Mouse (Mus musculus) MEL (cell line): ENCODE measurements at regions not wholly inside any gene's neighbourhood (a gene's known extent, or its start where the extent isn't known, plus 50 kb on each side); places are given as distances from the start of the nearest gene placed in this dataset.

Experiments
- DNase-seq: peaks from one replicate; pipeline ENCODE4 v3.0.0; 2011; ENCODE audit warnings: low read depth, low spot score
- H3K27ac ChIP-seq: 2 replicates; pipeline ENCODE4 v1.5.1; 2012; ENCODE audit warnings: low read depth, mild to moderate bottlenecking, control low read depth, low read length, moderate library complexity; ENCODE audit not compliant: control insufficient read depth
- H3K27me3 ChIP-seq, 2 experiments: fragments of 150-350 bp in 1 of 2; sonication (generic) in 1 of 2; 2 replicates each; pipeline ENCODE4 v1.6.1; 2012; ENCODE audit warnings: low read length in 2 of 2, mild to moderate bottlenecking in 2 of 2, improper control_type of control experiment in 1 of 2, moderate library complexity in 1 of 2; ENCODE audit not compliant: insufficient read depth in 2 of 2, control insufficient read depth in 1 of 2
- H3K36me3 ChIP-seq, 2 experiments: 2 replicates each; pipeline ENCODE4 v1.6.1; 2012 to 2014; ENCODE audit warnings: low read length in 2 of 2, improper control_type of control experiment in 1 of 2, inconsistent platforms in 1 of 2, mild to moderate bottlenecking in 1 of 2; ENCODE audit not compliant: insufficient read depth in 2 of 2, control insufficient read depth in 1 of 2
- H3K4me1 ChIP-seq, 2 experiments: fragments of 150-350 bp in 1 of 2; sonication (generic) in 1 of 2; 2 replicates each; pipeline ENCODE4 v1.6.1; 2012; ENCODE audit warnings: low read length in 2 of 2, improper control_type of control experiment in 1 of 2, mild to moderate bottlenecking in 1 of 2; ENCODE audit not compliant: insufficient read depth in 2 of 2, control insufficient read depth in 1 of 2
- H3K4me3 ChIP-seq, 2 experiments: fragments of 150-350 bp in 1 of 2; sonication (generic) in 1 of 2; 2 replicates each; pipeline ENCODE4 v1.5.1; 2012; ENCODE audit warnings: low read depth in 2 of 2, low read length in 2 of 2, mild to moderate bottlenecking in 2 of 2, moderate library complexity in 2 of 2, control low read depth in 1 of 2, improper control_type of control experiment in 1 of 2; ENCODE audit not compliant: control insufficient read depth in 1 of 2, insufficient read depth in 1 of 2
- H3K79me2 ChIP-seq: 2 replicates; pipeline ENCODE4 v1.6.1; 2012; ENCODE audit warnings: mild to moderate bottlenecking, low read length, moderate library complexity; ENCODE audit not compliant: control insufficient read depth, poor library complexity, insufficient read depth
- H3K9ac ChIP-seq: 2 replicates; pipeline ENCODE4 v1.6.1; 2012; ENCODE audit warnings: low read depth, mild to moderate bottlenecking, control low read depth, low read length, moderate library complexity; ENCODE audit not compliant: control insufficient read depth, poor library complexity, severe bottlenecking
- H3K9me3 ChIP-seq: fragments of 150-350 bp; sonication (generic); replicated peaks from 2 replicates; pipeline ENCODE4 v1.6.1; 2012; ENCODE audit warnings: mild to moderate bottlenecking, low read length, improper control_type of control experiment, moderate library complexity; ENCODE audit not compliant: insufficient read depth
- CHD2 ChIP-seq: IDR thresholded peaks from 2 replicates; pipeline ENCODE4 v1.6.1; 2011; ENCODE audit warnings: low read length, improper control_type of control experiment
- CTCF ChIP-seq, 3 experiments: IDR thresholded peaks in 2 of 3; conservative IDR thresholded peaks in 1 of 3; 2 replicates each; pipeline ENCODE4 v1.5.1; 2011 to 2012; ENCODE audit warnings: low read length in 3 of 3, low read depth in 2 of 3, mild to moderate bottlenecking in 2 of 3, improper control_type of control experiment in 1 of 3, inconsistent platforms in 1 of 3, mixed read lengths in 1 of 3, moderate library complexity in 1 of 3; ENCODE audit not compliant: control insufficient read depth in 1 of 3, insufficient read depth in 1 of 3, poor library complexity in 1 of 3, severe bottlenecking in 1 of 3
- E2F4 ChIP-seq: IDR thresholded peaks from 2 replicates; pipeline ENCODE4 v1.6.1; 2011; ENCODE audit warnings: low read depth, low read length, improper control_type of control experiment, borderline replicate concordance
- EP300 ChIP-seq, 2 experiments: IDR thresholded peaks; 2 replicates each; pipeline ENCODE4 v1.6.1; 2011; ENCODE audit warnings: improper control_type of control experiment in 2 of 2, low read length in 2 of 2, low read depth in 1 of 2, mild to moderate bottlenecking in 1 of 2
- ETS1 ChIP-seq: IDR thresholded peaks from 2 replicates; pipeline ENCODE4 v1.6.1; 2012; ENCODE audit warnings: low read depth, mild to moderate bottlenecking, inconsistent platforms, low read length, improper control_type of control experiment, moderate library complexity
- GABPA ChIP-seq: IDR thresholded peaks from 2 replicates; pipeline ENCODE4 v1.6.1; 2012; ENCODE audit warnings: low read depth, mild to moderate bottlenecking, inconsistent platforms, low read length, improper control_type of control experiment, moderate library complexity
- HCFC1 ChIP-seq: IDR thresholded peaks from 2 replicates; pipeline ENCODE4 v1.6.1; 2012; ENCODE audit warnings: low read depth, mild to moderate bottlenecking, inconsistent platforms, low read length, improper control_type of control experiment, moderate library complexity
- KAT2A ChIP-seq: conservative IDR thresholded peaks from 2 replicates; pipeline ENCODE4 v1.6.1; 2012; ENCODE audit warnings: low read depth, low read length, improper control_type of control experiment, inconsistent platforms
- MEF2A ChIP-seq: IDR thresholded peaks from 2 replicates; pipeline ENCODE4 v1.6.1; 2014; ENCODE audit warnings: low read depth, mild to moderate bottlenecking, inconsistent platforms, low read length, improper control_type of control experiment; ENCODE audit not compliant: poor library complexity, insufficient replicate concordance, severe bottlenecking; ENCODE audit errors: extremely low read depth
- MXI1 ChIP-seq: IDR thresholded peaks from 2 replicates; pipeline ENCODE4 v1.6.1; 2011; ENCODE audit warnings: mild to moderate bottlenecking, low read depth, low read length, improper control_type of control experiment
- NELFE ChIP-seq: IDR thresholded peaks from 2 replicates; pipeline ENCODE4 v1.6.1; 2011; ENCODE audit warnings: low read depth, low read length, improper control_type of control experiment
- POLR2A ChIP-seq, 2 experiments: IDR thresholded peaks; 2 replicates each; pipeline ENCODE4 v1.6.1; 2011 to 2012; ENCODE audit warnings: low read length in 2 of 2, mild to moderate bottlenecking in 2 of 2, control low read depth in 1 of 2, improper control_type of control experiment in 1 of 2, low read depth in 1 of 2, moderate library complexity in 1 of 2; ENCODE audit not compliant: control insufficient read depth in 1 of 2, insufficient read depth in 1 of 2, poor library complexity in 1 of 2
- POLR2AphosphoS5 ChIP-seq: IDR thresholded peaks from 2 replicates; pipeline ENCODE4 v1.6.1; 2012; ENCODE audit warnings: low read depth, borderline replicate concordance, mild to moderate bottlenecking, inconsistent platforms, low read length, moderate library complexity, mixed read lengths
- RAD21 ChIP-seq: IDR thresholded peaks from 2 replicates; pipeline ENCODE4 v1.6.1; 2011; ENCODE audit warnings: mild to moderate bottlenecking, low read depth, low read length, improper control_type of control experiment
- SIN3A ChIP-seq: IDR thresholded peaks from 2 replicates; pipeline ENCODE4 v1.6.1; 2012; ENCODE audit warnings: low read length, improper control_type of control experiment, inconsistent platforms
- SMC3 ChIP-seq: IDR thresholded peaks from 2 replicates; pipeline ENCODE4 v1.6.1; 2011; ENCODE audit warnings: low read depth, low read length, improper control_type of control experiment
- TAL1 ChIP-seq: IDR thresholded peaks from 2 replicates; pipeline ENCODE4 v1.6.1; 2012; ENCODE audit warnings: mild to moderate bottlenecking, inconsistent platforms, low read length, moderate library complexity, mixed read lengths
- TCF12 ChIP-seq: IDR thresholded peaks from 2 replicates; pipeline ENCODE4 v1.6.1; 2014; ENCODE audit warnings: low read depth, mild to moderate bottlenecking, inconsistent platforms, low read length, improper control_type of control experiment, moderate library complexity
- UBTF ChIP-seq: IDR thresholded peaks from 2 replicates; pipeline ENCODE4 v1.6.1; 2012; ENCODE audit warnings: low read depth, mild to moderate bottlenecking, inconsistent platforms, low read length, improper control_type of control experiment, moderate library complexity, borderline replicate concordance; ENCODE audit not compliant: insufficient read depth
- ZC3H11A ChIP-seq: IDR thresholded peaks from 2 replicates; pipeline ENCODE4 v1.6.1; 2012; ENCODE audit warnings: low read depth, mild to moderate bottlenecking, inconsistent platforms, low read length, improper control_type of control experiment
- ZKSCAN1 ChIP-seq: IDR thresholded peaks from 2 replicates; pipeline ENCODE4 v1.6.1; 2012; ENCODE audit warnings: low read depth, mild to moderate bottlenecking, inconsistent platforms, low read length, improper control_type of control experiment, moderate library complexity
- ZMIZ1 ChIP-seq: IDR thresholded peaks from 2 replicates; pipeline ENCODE4 v1.6.1; 2012; ENCODE audit warnings: low read depth, mild to moderate bottlenecking, inconsistent platforms, low read length, improper control_type of control experiment, moderate library complexity
- ZNF384 ChIP-seq: IDR thresholded peaks from 2 replicates; pipeline ENCODE4 v1.6.1; 2012; ENCODE audit warnings: low read depth, mild to moderate bottlenecking, inconsistent platforms, low read length, improper control_type of control experiment

- Histone ChIP-seq H3K4me1 (peaks cover 0 to 21% of the 10 kb centered on the region in 2 experiments; a peak in 3 of 4 replicates), H3K27ac (no peak overlapping the region), H3K36me3 (peaks cover 0 to 2% of the 10 kb centered on the region in 2 experiments; a peak in 2 of 4 replicates), H3K79me2 (no peaks in the 10 kb centered on the region), H3K9ac (no peak overlapping the region), H3K27me3 (no peaks in the 10 kb centered on the region), H3K4me3 (no peak overlapping the region), H3K9me3 (no peaks in the 10 kb centered on the region)
- TF ChIP-seq ETS1: no peak
- no peak for TF ChIP-seq POLR2AphosphoS5
- no peak for TF ChIP-seq ZKSCAN1
- no peak for TF ChIP-seq SMC3
- DNase-seq: no peak
Measured at GRCm38 (mm10) chr10:66924418-66924817, 171.5 kb upstream of the Jmjd1c start.

DNA sequence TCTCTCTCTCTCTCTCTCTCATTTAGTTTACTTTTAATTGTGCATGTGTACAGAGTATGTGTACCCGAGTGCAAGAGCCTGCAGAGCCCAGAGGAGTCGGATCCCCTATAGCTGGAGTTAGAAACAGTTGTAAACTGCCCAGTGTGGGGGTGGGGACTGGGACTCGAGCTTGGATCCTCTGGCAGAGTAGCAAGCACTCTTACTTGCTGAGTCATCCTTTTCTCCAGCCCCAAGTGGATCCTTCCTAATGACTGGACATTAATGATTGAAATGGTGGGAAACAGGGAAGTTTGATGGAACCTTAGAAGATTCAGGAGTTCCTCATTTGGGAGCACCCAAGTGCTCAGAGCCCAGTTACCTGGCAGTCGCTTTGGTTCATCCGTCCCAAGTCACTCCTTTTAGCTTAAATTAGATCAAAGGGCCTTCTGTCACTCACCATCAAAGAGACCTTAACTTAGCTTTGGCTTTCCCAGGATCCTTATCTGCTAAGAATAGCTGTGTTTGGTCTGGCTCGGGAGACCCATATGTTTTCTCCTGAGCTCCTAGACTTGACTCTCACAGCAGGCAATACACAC, 170.3 kb upstream of the Jmjd1c start:
- no peak overlapping the region for H3K4me3 ChIP-seq
- H3K79me2 ChIP-seq: no peaks in the 10 kb centered on the region
- DNase-seq: no peak
- H3K9ac ChIP-seq: no peak overlapping the region
- no peaks in the 10 kb centered on the region for H3K9me3 ChIP-seq
- no peak overlapping the region for H3K27ac ChIP-seq
- H3K4me1 ChIP-seq: peaks cover 0 to 19% of the 10 kb centered on the region in 2 experiments; a peak in 3 of 4 replicates
- TF ChIP-seq GABPA: no peak
- no peak for TF ChIP-seq TAL1
- no peak for TF ChIP-seq EP300 (IDR thresholded peaks at IDR 0.05; ENCODE audit: low read depth in 1 of 2, low read length in 2 of 2)
- TF ChIP-seq MEF2A: no peak
- TF ChIP-seq MXI1: no peak
- no peak for TF ChIP-seq ZMIZ1
- TF ChIP-seq ZNF384: no peak
- no peak for TF ChIP-seq HCFC1
- TF ChIP-seq POLR2A (IDR thresholded peaks at IDR 0.05; ENCODE audit: control insufficient read depth in 1 of 2, insufficient read depth in 1 of 2, low read depth in 1 of 2, low read length in 2 of 2, poor library complexity in 1 of 2): no peak
- no peak for TF ChIP-seq ZC3H11A
- TF ChIP-seq ETS1: no peak
- H3K27me3 ChIP-seq: no peaks in the 10 kb centered on the region
- peaks cover 0 to 2% of the 10 kb centered on the region in 2 experiments; a peak in 2 of 4 replicates for H3K36me3 ChIP-seq

DNA sequence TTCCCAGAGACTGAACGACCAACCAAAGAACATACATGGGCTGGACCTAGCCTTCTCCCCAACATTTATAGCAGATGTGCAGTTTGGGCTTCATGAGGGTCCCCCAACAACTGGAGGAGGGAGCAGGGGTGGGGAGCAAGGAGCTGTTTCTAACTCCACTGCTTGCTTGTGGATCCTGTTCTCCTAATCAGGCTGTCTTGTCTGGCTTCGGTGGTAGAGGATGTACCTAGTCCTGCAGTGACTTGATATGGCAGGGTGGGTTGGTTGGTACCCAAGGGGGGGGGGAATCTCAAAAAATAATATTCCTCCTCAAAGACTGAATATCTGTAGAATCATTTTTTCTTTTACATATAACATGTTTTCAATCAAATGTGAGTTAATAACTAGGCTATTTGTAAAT, 168.3 kb upstream of the Jmjd1c start:
- Histone ChIP-seq H3K27me3 (no peaks in the 10 kb centered on the region), H3K9ac (no peak overlapping the region), H3K79me2 (no peaks in the 10 kb centered on the region), H3K4me3 (no peak overlapping the region), H3K27ac (no peak overlapping the region), H3K9me3 (no peaks in the 10 kb centered on the region), H3K36me3 (peaks cover 0 to 6% of the 10 kb centered on the region in 2 experiments; a peak in 2 of 4 replicates), H3K4me1 (peaks cover 0 to 16% of the 10 kb centered on the region in 2 experiments; a peak in 3 of 4 replicates)
- no peak for DNase-seq
- TF ChIP-seq NELFE (no peak), ZC3H11A (no peak), EP300 (IDR thresholded peaks at IDR 0.05; ENCODE audit: low read depth in 1 of 2, low read length in 2 of 2) (no peak), RAD21 (no peak), KAT2A (no peak), CHD2 (no peak), SMC3 (no peak), UBTF (no peak), HCFC1 (no peak), ETS1 (no peak), TCF12 (no peak), E2F4 (no peak), POLR2AphosphoS5 (no peak), CTCF (IDR thresholded peaks at IDR 0.05 in 2 of 3, conservative IDR thresholded peaks at IDR 0.05 in 1 of 3; ENCODE audit: control insufficient read depth in 1 of 3, insufficient read depth in 1 of 3, low read depth in 2 of 3, low read length in 3 of 3, poor library complexity in 1 of 3, severe bottlenecking in 1 of 3) (no peak), SIN3A (no peak), TAL1 (no peak)
